Mouse (Mus musculus) mouse trophoblast stem cell (cell line): Measurements from ENCODE around the gene Notch1.

Experiments used
- in situ Hi-C, 2 experiments: fragments of 300-500 bp; cut with MseI, MboI; formaldehyde crosslinking; loops; 2 replicates in 1 of 2; 3 replicates in 1 of 2; pipeline ENCODE4 v1.15.1; 2025

Gene Notch1

DNA sequence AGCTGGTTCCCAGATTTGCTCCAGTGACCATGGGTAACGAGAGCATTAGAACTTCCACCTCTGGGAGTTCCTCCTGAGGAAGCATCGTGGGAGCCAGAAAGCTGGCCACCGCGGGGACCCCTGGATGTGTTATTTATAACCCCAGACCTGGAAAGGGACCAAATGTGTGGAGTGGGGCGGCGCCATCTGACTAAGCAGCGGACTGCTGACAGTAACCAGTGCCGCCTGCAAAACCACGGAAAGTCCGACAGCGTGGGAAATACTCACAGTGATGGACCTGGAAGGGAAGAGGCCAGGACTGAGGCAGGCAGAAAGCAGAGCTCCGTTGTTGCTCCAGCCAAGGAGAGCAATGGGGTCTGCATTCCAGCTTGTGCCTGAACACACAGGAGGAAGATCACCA, at the start of gene Notch1:
TSS of gene Notch1 (minus strand) at position 389 of the 400 bp plus-strand sequence.
- in situ Hi-C loops: no loop called here

DNA sequence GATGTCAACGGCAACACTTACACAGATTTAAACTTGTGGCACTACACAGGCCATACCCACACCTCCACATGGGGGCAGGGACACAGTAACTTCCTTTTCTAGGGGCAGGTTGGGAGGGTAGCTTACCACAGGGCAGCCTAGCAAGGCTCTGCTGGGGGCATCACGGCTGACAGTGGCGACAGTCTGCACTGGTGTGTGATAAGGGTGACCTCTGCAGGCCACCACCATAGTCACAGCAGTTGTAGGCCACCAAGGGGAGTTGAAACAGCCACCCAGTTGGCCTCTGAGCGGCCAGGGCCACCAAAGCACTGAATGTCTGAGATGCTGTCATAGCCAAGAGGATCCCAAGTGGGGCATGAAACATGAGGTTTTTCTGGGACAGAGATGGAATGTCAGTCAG, 49.8 kb upstream of the Notch1 start:
- in situ Hi-C loops: loop anchor here in 1 of 2 experiments (10.0 kb wide), 1 partner anchor 261 kb away; no protein-coding TSS in a partner anchor

DNA sequence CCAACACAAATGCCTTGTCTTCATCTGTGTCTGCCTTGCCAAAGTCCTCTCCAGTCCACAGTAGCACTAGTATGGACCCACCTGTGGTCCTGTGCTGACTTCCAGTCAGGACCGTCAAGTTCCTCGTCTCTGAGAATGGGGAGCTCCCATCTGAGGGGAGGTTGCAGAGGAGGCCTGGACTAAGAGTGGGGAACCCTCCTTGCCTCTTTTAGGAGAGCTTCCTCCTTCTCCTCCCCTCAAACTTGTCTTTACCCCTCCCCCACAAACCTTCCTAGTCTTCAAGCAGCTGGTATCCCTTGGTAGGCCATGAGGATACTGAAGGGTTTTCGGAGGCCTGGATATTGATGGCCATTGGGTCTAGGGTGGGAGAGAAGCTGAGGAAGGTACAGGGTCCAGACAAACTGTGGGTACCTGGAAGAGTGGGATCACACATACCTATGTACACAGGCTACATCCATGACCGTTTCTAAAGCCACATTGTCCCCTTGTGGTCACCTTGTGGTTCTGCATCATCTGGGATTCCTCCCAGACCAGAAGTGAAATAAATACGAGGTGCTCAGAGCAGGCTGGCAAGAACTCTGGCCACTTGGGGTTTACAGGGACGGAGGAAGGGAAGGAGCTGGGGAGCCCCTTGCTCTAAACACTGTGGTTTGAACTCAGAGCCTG, 45.0 kb upstream of the Notch1 start:
- in situ Hi-C loops: loop anchor here (5.0 to 10.0 kb wide), 2 partner anchors 114 to 257 kb away; partner anchors contain the start of gene Sec16a (in 2 of the 2)

DNA sequence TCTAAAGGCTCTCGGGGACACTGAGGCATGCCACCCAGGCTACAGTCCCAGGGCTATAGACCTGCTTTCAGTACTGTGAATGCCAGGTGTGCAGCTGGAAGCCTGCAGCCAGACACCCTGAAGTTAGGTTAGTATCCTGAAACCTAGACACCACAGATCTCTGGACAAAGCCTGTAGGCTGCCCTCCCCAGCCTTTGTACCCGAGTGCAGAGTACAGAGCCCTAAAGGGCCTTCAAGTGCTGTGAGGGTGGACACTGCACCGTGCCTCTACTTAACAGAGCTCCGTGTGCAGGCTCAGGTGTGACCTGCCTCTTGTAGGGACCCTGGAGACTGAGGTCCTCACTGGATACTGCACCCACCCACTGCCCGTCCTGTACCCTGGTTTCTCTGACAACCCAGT, 44.0 kb upstream of the Notch1 start:
- in situ Hi-C loops: loop anchor here (5.0 to 10.0 kb wide), 2 partner anchors 113 to 256 kb away; partner anchors contain the start of gene Sec16a (in 2 of the 2)

DNA sequence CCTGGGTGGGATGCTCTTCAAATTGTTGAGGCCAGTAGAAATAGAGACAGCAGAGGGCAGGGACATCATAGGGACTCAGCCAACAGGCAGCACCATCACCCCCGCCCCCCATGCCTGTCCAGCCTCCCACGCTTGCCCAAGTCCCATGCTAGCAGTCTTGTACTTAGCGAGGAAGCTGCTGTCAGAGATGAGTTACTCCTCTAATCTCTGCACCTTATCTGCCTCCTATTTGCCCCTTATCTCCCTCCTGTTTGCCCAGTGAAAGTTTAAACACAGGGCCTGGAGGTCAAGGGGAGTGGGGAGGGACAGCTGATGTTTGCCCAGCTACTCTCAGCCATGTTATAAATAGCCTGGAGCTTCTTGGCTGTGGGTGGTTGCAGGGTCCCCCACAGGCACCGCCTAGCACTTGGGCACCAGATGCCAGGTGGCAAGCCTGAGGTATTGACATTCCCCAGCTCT, 40.1 kb upstream of the Notch1 start:
- in situ Hi-C loops: no loop called here

DNA sequence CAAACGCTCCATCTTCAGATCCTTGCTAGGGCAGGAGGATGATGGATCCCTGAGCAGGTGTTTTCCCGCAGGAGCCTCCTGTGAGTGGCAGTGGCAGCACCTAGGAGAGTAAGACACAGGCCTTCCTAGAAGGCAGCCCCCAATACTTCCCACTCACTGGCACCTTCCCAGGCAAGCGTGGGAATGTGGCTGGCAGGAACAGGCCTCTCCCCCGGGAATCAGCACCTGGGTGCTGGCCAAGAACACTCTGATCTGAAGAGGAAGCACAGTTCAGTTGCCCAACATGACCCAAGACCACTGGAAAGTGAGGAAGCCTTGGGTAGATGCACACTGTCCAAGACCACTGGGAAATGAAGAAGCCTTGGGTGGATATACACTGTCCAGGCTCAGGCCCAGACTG, 38.6 kb upstream of the Notch1 start:
- in situ Hi-C loops: no loop called here

DNA sequence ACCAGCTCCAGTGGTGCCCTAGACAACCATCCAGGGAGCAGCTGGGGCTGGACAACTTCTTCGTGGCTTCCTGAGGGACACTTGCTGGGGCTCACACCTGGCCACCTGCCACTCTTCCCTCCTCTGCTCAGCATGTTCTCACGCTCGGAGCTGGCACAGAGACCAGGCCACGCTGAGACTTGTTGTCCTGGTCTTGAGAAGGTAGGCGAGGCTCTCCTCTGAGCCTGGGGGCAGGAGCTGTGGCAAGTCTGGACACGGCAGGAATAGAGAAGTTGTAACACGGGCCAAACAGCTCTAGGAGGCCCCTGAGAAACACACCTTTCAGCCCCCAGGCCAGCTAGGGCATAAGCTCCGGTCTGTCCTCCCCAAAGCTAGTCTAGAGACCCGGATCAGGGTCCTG, 37.4 kb upstream of the Notch1 start:
- in situ Hi-C loops: no loop called here

DNA sequence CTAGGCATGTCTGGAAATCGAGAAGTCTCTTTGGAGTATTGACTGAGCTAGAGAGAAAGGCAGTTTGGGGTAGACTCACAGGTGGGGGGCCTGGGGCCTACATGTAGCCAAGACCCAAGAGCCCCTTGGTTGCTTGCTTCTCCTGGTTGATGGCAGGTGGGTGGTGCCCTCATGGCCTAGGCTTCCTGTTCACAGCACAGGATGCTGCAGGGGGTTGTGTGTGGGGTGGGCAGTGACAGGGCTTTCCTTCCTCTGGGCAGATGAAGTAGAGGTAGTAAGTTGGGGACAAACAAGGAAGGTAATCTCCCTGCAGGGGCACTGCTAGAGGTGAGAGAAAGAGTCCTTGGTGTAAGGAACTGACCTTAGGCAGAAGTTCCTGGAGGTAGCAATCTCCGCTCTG, 35.6 kb upstream of the Notch1 start:
- in situ Hi-C loops: no loop called here

DNA sequence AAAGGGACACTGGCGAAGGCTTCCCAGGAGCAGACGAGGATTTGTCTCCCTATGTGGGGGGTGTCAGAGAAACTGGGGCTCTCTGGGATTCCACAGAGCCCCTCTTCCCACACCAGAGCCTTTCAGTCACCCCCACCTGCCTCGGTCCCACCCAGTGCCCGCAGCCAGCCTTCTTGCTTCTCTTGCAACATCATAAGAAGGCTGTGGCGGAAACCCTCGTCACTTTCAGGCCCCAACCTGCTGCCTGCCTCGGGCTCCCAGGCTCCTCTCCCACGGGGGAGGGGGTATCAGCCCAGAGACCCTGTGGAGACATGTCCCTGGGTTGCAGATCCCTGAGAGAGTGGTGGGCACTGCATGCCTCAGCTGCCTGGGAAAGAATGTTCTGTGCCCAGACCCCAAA, 35.0 kb upstream of the Notch1 start:
- in situ Hi-C loops: no loop called here

DNA sequence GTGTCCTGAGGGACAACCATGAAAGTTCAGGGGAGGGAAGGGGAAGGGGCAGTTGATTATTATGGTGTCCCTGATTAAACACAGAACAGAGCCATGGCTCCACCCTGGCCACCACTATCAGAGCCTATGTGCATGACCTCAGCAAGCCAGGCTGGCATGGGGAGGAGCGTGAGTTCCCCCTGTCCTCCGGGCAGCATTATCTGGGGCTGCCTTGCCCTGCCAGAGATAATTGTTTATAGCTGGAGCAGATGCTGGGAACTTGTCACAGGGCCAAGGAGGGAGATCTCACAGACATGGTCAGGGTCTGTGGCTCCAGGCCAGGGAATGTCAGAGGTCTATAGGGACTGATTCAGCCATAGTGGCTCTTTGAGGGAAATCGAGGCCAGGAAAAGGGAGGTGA, 34.3 kb upstream of the Notch1 start:
- in situ Hi-C loops: no loop called here

DNA sequence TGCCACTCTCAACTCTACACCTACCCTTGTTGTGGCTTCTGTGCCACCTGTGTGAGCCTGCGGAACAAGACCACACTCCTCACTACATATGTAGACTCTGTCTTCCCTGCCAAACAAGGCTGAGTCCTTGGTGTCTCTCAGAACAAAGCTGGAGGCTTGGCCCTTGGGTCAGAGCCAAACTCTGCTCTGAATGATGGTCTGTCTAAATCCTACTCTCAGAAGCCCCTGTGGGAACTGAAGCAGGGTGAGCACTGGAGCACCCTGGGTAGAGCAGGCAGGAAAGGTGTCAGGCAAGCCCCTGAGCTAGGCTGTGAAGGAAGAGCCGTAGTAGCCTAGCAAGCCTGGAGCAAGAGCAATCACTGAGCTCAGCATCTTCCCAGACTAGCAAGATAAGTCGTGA, 33.7 kb upstream of the Notch1 start:
- in situ Hi-C loops: no loop called here

DNA sequence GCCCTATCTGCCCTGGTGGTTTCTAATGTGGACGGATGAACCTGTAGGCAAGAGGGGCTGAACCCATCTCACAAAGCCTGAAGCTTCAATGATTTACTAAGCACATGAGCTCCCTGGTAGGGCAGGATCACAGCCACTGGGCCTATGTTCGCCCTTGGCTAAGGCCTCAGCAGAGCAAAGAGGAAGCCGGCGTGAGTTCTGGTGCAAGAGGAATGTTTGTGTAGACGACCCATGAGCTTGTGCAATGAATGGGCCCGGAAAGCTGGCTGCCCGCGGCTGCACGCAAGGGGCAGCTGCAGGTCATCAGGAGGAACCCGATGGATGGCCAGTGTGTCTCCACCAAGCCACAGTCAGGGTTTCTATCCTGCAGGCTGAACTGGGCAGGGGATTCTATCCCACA, 33.3 kb upstream of the Notch1 start:
- in situ Hi-C loops: no loop called here

DNA sequence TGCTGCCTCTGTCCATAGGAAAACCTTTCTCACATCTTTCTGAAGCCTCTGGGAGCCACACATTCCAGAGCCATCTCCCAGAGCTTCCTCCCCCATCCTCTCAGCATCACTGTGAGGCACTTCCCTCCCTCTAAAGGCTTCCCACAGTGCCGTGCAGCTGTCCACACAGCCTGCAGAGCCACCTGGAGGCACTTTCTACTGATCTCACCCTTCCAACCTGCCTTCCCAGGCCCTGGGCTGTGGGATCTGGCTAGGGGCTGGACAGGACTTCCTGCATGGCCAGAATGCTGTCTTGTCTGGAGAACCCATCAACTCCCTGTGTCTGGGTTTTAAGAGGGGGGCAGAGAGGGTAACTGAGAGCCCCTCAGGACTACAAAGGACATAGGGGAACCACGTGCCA, 31.0 kb upstream of the Notch1 start:
- in situ Hi-C loops: no loop called here

DNA sequence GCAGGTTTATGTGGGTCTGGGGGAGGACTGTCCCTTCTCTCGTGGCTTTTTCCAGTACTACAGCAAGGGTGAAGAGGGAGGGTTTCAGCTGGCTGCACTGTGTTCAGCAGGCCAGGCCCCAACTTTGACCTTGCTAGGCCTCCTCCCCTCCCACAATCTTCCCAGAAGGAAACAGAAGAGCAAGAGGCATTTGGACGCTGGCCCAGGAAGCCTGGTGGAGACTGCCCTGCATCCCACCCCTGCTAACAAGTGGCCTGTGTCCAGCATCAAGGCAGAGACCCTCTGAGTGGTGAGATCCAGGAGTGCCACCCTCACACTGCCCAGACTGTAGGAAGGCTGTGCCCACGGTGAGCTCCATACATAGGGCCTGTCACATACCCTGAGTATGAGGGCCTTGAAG, 27.8 kb upstream of the Notch1 start:
- in situ Hi-C loops: no loop called here

DNA sequence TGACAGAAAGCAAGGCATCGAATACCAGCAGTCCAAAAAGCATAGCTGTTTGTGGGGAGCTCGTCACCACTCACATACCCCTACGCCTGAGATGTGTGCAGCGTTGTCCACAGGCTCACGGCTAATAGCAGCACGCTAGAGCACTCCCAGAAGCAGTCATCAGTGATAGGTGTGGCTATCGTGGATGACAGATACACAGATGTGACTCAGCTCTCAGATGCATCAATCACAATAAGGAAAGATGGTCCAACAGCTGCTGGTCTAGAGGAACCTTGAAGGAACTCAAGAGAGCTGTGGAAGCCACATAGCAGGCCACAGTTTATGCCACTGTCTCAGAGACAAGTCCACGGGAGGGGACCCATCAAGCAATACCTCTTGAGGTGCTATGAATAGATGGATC, 27.3 kb upstream of the Notch1 start:
- in situ Hi-C loops: no loop called here

DNA sequence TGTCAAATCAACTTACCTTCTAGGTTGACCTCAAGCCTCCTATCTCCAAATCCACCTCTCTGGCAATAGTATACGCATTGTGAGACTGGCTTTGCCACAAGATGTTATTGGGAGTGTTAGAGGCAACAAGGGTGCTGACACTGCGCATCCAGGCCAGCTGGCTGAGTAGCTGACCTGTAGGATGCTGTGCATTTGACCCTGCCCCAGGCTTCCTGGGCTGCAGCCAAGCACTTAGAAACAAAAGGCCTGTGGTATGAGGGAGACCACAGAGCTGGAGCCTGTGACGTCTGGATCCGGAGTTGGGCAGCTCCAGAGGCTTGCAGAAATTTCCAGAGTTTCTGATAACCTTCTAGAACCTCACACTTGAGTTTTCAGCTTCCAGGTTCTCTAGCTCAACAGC, 26.7 kb upstream of the Notch1 start:
- in situ Hi-C loops: no loop called here

DNA sequence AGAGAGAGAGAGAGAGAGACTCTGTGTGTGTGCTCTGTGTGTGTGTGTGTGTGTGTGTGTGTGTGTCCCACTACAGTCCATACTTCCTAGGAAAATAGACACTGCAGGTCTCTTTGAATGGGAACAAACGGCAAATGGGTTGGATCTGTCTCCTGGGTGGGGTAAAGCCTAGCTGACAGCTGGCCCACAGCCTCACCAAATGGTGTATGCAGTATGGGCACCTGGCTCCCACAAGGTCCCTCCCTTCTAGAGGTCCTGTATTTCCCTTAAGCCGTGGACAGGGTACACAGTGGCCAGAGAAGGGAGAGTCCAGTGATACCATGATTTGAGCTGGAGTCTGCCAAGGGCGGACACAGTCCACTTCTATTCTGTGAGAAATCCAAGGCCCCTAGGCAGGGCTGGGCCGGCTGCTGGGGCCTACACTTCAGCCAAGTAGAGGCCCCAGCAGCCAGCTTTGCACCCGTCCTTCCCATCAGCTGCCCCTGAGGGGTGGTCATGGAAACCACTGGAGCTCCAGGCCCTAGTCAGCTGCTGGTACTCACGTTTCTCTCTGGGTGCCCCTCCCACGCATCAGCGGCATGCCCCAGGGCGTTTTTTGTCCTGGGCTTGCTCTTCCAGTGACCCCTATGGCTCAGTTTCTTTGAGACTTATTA, 24.9 kb upstream of the Notch1 start:
- in situ Hi-C loops: no loop called here

DNA sequence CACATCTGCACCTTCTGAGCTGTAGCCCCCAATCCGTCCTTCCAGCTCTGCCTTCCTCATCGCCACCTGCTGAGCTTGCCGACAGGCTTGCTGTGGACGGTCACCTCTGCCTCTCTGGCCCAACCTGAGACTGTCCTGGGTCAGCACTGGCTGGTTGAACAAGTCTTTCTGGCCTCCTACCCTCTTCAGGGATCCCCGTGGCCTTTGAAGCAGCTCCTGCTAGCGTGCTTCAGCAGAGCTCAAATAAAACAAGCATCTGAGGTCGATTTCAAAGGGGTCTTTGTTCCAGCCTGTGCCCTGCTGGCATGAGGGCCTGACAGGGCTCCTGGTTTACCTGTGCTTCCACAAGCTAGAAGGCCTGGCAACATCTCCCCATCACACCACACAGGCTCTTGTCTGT, 24.3 kb upstream of the Notch1 start:
- in situ Hi-C loops: no loop called here

DNA sequence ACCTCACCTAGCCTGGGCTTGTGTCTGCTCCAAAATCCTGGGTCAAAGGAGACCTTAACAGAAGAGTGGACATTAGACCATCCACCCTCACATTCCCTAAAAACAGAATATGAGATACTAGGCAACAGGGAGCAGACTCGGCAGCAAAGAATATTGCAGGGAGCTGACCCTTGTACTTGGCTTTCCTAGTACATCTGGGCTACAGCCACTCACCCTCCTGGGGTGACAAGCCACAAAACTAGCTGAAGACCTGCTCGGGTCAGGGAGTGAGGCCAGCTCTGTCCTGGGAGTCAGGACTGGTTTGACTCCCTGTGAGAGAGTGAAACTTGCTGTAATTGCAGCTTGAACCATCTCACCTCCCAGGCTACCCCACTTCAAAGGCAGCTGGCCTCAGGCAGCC, 23.1 kb upstream of the Notch1 start:
- in situ Hi-C loops: no loop called here

DNA sequence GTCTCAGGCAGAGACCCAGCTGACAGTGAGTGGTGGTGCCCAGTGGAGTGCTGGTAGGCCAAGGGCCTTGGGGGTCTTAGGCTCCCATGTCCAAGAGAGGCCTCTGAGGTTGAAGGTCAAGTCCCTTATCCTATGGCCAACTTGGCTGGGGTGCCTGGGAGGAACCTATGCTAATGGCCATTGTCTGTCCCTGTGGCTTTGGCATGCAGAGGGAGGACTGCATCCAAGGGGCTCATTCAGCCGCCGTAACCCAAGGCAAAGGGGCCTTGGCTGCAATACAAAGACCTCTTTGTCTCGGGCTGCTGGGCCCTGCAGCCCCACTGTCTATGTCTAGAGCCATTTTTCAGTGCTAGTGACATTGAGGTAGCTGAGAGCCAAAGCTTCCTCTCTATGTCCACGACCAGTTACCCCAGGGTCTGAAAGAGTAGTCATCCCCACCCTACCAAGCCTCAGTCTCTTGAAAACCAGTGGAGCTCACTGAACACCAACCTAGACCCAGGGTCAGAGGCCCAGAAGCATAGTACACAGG, 19.1 kb upstream of the Notch1 start:
- in situ Hi-C loops: no loop called here

DNA sequence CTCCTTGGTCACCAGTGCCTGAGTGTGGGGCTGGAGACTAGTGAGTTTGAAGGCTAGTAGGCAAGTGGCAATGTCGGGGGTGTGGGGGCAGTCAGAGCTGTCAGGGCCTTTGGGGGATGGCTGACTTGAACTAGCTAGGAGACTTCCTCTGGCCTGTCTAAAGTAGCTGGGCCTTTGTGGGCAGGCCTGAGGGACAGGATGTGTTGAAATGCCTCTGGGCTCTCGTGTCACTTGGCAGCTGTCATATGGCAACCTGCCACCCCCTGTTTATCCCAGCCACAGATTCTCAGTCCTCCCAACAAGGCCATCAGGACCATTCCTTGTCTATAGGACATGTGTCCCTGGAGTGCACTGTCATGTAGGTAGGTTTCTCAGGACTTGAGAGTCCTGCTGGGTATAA, 18.2 kb upstream of the Notch1 start:
- in situ Hi-C loops: no loop called here

DNA sequence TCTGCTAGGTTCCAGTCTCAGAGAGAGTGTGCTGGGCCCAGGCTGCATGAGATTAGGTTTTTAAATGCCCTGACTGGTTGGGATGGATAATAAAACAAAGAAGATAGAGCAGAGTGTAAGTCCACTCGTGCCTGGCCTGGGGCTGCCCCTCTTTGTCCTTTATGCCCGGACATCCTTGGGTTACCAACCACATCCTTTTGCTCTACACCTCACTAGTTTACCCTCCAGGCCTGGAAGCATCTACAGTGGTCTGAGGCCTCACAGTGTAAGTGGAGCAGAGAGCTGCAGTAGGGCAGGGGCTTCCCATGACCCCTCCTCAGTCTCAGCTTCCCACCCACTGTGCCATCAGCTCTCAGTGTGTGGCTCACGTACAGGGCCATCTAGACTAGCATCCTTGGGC, 17.7 kb upstream of the Notch1 start:
- in situ Hi-C loops: no loop called here

DNA sequence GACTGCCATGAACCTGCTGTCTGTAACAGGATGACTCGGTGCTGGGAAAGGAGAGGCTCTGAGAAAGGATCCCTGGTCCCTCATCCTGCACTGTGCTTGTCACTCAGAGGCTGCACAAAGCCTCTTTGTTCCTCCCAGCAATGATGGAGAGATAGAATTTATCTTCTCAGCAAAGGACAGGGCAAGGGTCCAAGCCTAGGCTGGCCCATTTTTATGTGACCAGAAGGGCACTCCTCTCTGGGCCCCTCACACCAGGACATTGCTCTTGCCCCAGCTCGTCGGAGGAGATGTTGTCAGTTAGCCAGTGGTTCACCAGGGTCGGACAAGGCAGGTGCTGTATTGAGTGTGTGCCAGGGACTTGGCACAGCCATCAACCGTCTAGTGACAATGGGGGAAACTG, 16.8 kb upstream of the Notch1 start:
- in situ Hi-C loops: no loop called here
